Mouse (Mus musculus) CH12.LX (cell line): ENCODE measurements around the gene Itpr2. TPM values are rescaled to one million over a fixed set of nuclear protein-coding genes. Genes with fewer than 3 reads are reported as not detected.

Experiments
- DNase-seq: peaks from one replicate; pipeline ENCODE4 v3.0.0-alpha.2; 2013; ENCODE audit errors: extremely low read depth
- H3K27ac ChIP-seq: 2 replicates; pipeline ENCODE4 v1.5.1; 2012; ENCODE audit warnings: low read depth, mild to moderate bottlenecking, control low read depth, moderate library complexity; ENCODE audit not compliant: insufficient read depth
- H3K27me3 ChIP-seq: replicated peaks from 2 replicates; pipeline ENCODE3; 2012; ENCODE audit warnings: inconsistent platforms
- H3K36me3 ChIP-seq, 2 experiments: replicated peaks in 1 of 2; 2 replicates each; pipeline versions ENCODE3 to v1.6.1; 2012; ENCODE audit warnings: inconsistent platforms in 1 of 2, low read length in 1 of 2, mild to moderate bottlenecking in 1 of 2, mixed read lengths in 1 of 2, moderate library complexity in 1 of 2; ENCODE audit not compliant: control insufficient read depth in 1 of 2, insufficient read depth in 1 of 2
- H3K4me1 ChIP-seq, 2 experiments: 2 replicates each; pipeline ENCODE4 v1.6.1; 2012; ENCODE audit warnings: inconsistent platforms in 1 of 2, moderate library complexity in 1 of 2; ENCODE audit not compliant: insufficient read depth in 2 of 2, control insufficient read depth in 1 of 2
- H3K4me2 ChIP-seq: 2 replicates; pipeline ENCODE4 v1.6.1; 2012; ENCODE audit warnings: low read depth, mild to moderate bottlenecking, control low read depth; ENCODE audit not compliant: poor library complexity, insufficient read depth, severe bottlenecking
- H3K4me3 ChIP-seq, 3 experiments: fragments of 150-350 bp in 1 of 3; sonication (generic) in 1 of 3; replicated peaks in 1 of 3; 2 replicates each; pipeline versions ENCODE3 to v1.5.1; 2011 to 2012; ENCODE audit warnings: low read depth in 2 of 3, low read length in 2 of 3, mild to moderate bottlenecking in 2 of 3, moderate library complexity in 2 of 3, control low read depth in 1 of 3, improper control_type of control experiment in 1 of 3, inconsistent platforms in 1 of 3, mixed read lengths in 1 of 3; ENCODE audit not compliant: poor library complexity in 1 of 3
- H3K79me2 ChIP-seq: replicated peaks from 2 replicates; pipeline ENCODE4 v1.6.1; 2012; ENCODE audit warnings: mild to moderate bottlenecking, moderate library complexity; ENCODE audit not compliant: control insufficient read depth, poor library complexity, insufficient read depth, severe bottlenecking; ENCODE audit errors: extremely low read depth
- H3K9ac ChIP-seq: 2 replicates; pipeline ENCODE4 v1.6.1; 2012; ENCODE audit warnings: low read depth, mild to moderate bottlenecking, control low read depth, moderate library complexity; ENCODE audit not compliant: insufficient read depth
- H3K9me3 ChIP-seq: replicated peaks from 2 replicates; pipeline ENCODE3; 2012; ENCODE audit warnings: low read length, inconsistent platforms, mixed read lengths
- BHLHE40 ChIP-seq: IDR thresholded peaks from 2 replicates; pipeline ENCODE4 v1.6.1; 2011; ENCODE audit warnings: mild to moderate bottlenecking, low read depth, low read length, improper control_type of control experiment
- CHD1 ChIP-seq: IDR thresholded peaks from 2 replicates; pipeline ENCODE4 v1.6.1; 2012; ENCODE audit warnings: low read depth, low read length, improper control_type of control experiment, inconsistent platforms
- CHD2 ChIP-seq: IDR thresholded peaks from 2 replicates; pipeline ENCODE4 v1.6.1; 2011; ENCODE audit warnings: low read length, improper control_type of control experiment
- GABPA ChIP-seq: IDR thresholded peaks from 2 replicates; pipeline ENCODE4 v1.6.1; 2012; ENCODE audit warnings: low read depth, low read length, improper control_type of control experiment, inconsistent platforms; ENCODE audit not compliant: insufficient replicate concordance
- IRF4 ChIP-seq: IDR thresholded peaks from 2 replicates; pipeline ENCODE4 v1.6.1; 2014; ENCODE audit warnings: low read depth, mild to moderate bottlenecking, inconsistent platforms, low read length, improper control_type of control experiment
- JUND ChIP-seq: conservative IDR thresholded peaks from 2 replicates; pipeline ENCODE4 v1.6.1; 2011; ENCODE audit warnings: low read depth, low read length, improper control_type of control experiment
- KAT2A ChIP-seq: IDR thresholded peaks from 2 replicates; pipeline ENCODE4 v1.6.1; 2012; ENCODE audit warnings: low read length, improper control_type of control experiment, inconsistent platforms; ENCODE audit not compliant: insufficient replicate concordance
- MAZ ChIP-seq: IDR thresholded peaks from 2 replicates; pipeline ENCODE4 v1.6.1; 2012; ENCODE audit warnings: low read depth, mild to moderate bottlenecking, inconsistent platforms, low read length, improper control_type of control experiment, moderate library complexity
- MEF2A ChIP-seq: IDR thresholded peaks from 2 replicates; pipeline ENCODE4 v1.6.1; 2014; ENCODE audit warnings: low read depth, mild to moderate bottlenecking, inconsistent platforms, low read length, improper control_type of control experiment, borderline replicate concordance
- MXI1 ChIP-seq: IDR thresholded peaks from 2 replicates; pipeline ENCODE4 v1.6.1; 2011; ENCODE audit warnings: mild to moderate bottlenecking, low read depth, low read length, improper control_type of control experiment
- MYC ChIP-seq: IDR thresholded peaks from 2 replicates; pipeline ENCODE4 v1.6.1; 2011; ENCODE audit warnings: low read depth, mild to moderate bottlenecking, improper control_type of control experiment, low read length
- POLR2A ChIP-seq: IDR thresholded peaks from 2 replicates; pipeline ENCODE4 v1.6.1; 2011; ENCODE audit warnings: low read depth, mild to moderate bottlenecking, improper control_type of control experiment, low read length
- POLR2AphosphoS2 ChIP-seq: IDR thresholded peaks from 2 replicates; pipeline ENCODE4 v1.6.1; 2011; ENCODE audit warnings: low read depth, low read length, improper control_type of control experiment
- SIN3A ChIP-seq: IDR thresholded peaks from 2 replicates; pipeline ENCODE4 v1.6.1; 2012; ENCODE audit warnings: low read length, improper control_type of control experiment, inconsistent platforms
- TBP ChIP-seq: conservative IDR thresholded peaks from 2 replicates; pipeline ENCODE4 v1.6.1; 2011; ENCODE audit warnings: low read depth, low read length, improper control_type of control experiment
- USF1 ChIP-seq: IDR thresholded peaks from 2 replicates; pipeline ENCODE4 v1.6.1; 2014; ENCODE audit warnings: low read depth, mild to moderate bottlenecking, inconsistent platforms, low read length, improper control_type of control experiment
- ZMIZ1 ChIP-seq: IDR thresholded peaks from 2 replicates; pipeline ENCODE4 v1.6.1; 2012; ENCODE audit warnings: low read depth, mild to moderate bottlenecking, inconsistent platforms, low read length, improper control_type of control experiment
- ZNF384 ChIP-seq: IDR thresholded peaks from 2 replicates; pipeline ENCODE4 v1.6.1; 2012; ENCODE audit warnings: low read depth, low read length, improper control_type of control experiment, inconsistent platforms
- dilution Hi-C: fragments of 300-500 bp; cut with MboI; formaldehyde crosslinking; loops from 2 replicates; pipeline ENCODE4 v1.14.3; 2020; ENCODE audit warnings: low sequenced_read_pairs; ENCODE audit not compliant: extremely low pct_unique_long_range_greater_than_20kb, extremely low pct_ligation_motif_present
- in situ Hi-C: fragments of 300-500 bp; cut with MboI; formaldehyde crosslinking; loops from 3 replicates; pipeline ENCODE4 v1.14.3; 2019; ENCODE audit warnings: low sequenced_read_pairs, low pct_ligation_motif_present, low pct_unique_long_range_greater_than_20kb, mixed read lengths
- polyA plus RNA-seq: library from polyadenylated mRNA; unstranded; fragments of >175 nt; gene quantifications from 2 replicates; pipeline ENCODE4 v1.2.1, GENCODE M21; 2012; ENCODE audit warnings: low read depth; ENCODE audit not compliant: insufficient read length
- total RNA-seq, 2 experiments: library from RNA; depleted of rRNA; stranded (reverse); fragments of 300-350 nt in 1 of 2; fragments of >200 nt in 1 of 2; gene quantifications; 2 replicates each; pipeline ENCODE4 v1.2.3; 2012 to 2014

Gene Itpr2
- total and polyA plus RNA-seq, 3 experiments, result 3.5 to 8.9 (median 4.4) TPM

- H3K27ac ChIP-seq, result no peak overlapping the region
- H3K4me1 ChIP-seq, result no peaks in the 10 kb centered on the region
- no peaks in the 10 kb centered on the region for H3K9me3 ChIP-seq
- dilution Hi-C loops, result no loop called here
- no peak for DNase-seq
- H3K36me3 ChIP-seq, result peaks cover 0 to 17% of the 10 kb centered on the region in 2 experiments
- H3K79me2 ChIP-seq, result no peaks in the 10 kb centered on the region
- TF ChIP-seq CHD2, result no peak
- TF ChIP-seq CHD1, result no peak
- no peak for TF ChIP-seq IRF4
- no peak for TF ChIP-seq POLR2A
- TF ChIP-seq KAT2A, result no peak
- no peak for TF ChIP-seq MAZ
- TF ChIP-seq POLR2AphosphoS2, result no peak
- no peak for TF ChIP-seq SIN3A
- TF ChIP-seq GABPA, result no peak
- no peak for TF ChIP-seq ZMIZ1
- no peak for TF ChIP-seq ZNF384
- TF ChIP-seq, all 38 proteins: peak for 0
- Histone ChIP-seq H3K4me2 (no peak overlapping the region), H3K9ac (no peak overlapping the region), H3K4me3 (no peak overlapping the region), H3K27me3 (no peaks in the 10 kb centered on the region)
- in situ Hi-C loops, result no loop called here
These were observed 149.7 kb downstream of the Itpr2 start for GRCm38 (mm10) chr6:146352258-146352805.

- no peaks in the 10 kb centered on the region for H3K79me2 ChIP-seq
- H3K27me3 ChIP-seq, result no peaks in the 10 kb centered on the region
- no peaks in the 10 kb centered on the region for H3K9me3 ChIP-seq
- H3K4me2 ChIP-seq, result no peak overlapping the region
- dilution Hi-C loops, result no loop called here
- no peak overlapping the region for H3K4me3 ChIP-seq
- no peaks in the 10 kb centered on the region for H3K4me1 ChIP-seq
- no peak for DNase-seq
- no peak overlapping the region for H3K27ac ChIP-seq
- no peak overlapping the region for H3K9ac ChIP-seq
- peaks cover 0 to 17% of the 10 kb centered on the region in 2 experiments for H3K36me3 ChIP-seq
- TF ChIP-seq USF1 (no peak), MEF2A (no peak), MYC (no peak), JUND (no peak), ZMIZ1 (no peak), BHLHE40 (no peak), MXI1 (no peak), TBP (no peak)
- in situ Hi-C loops, result no loop called here
These were observed 150.2 kb downstream of the Itpr2 start for GRCm38 (mm10) chr6:146351816-146352215.
